Mouse (Mus musculus) kidney, adult 8-10 months (tissue): ENCODE data around the gene Plxdc2.

Experiments used
- DNase-seq, 2 experiments: peaks; one replicate each; pipeline ENCODE4 v3.0.0; 2022

The Plxdc2 gene

DNA sequence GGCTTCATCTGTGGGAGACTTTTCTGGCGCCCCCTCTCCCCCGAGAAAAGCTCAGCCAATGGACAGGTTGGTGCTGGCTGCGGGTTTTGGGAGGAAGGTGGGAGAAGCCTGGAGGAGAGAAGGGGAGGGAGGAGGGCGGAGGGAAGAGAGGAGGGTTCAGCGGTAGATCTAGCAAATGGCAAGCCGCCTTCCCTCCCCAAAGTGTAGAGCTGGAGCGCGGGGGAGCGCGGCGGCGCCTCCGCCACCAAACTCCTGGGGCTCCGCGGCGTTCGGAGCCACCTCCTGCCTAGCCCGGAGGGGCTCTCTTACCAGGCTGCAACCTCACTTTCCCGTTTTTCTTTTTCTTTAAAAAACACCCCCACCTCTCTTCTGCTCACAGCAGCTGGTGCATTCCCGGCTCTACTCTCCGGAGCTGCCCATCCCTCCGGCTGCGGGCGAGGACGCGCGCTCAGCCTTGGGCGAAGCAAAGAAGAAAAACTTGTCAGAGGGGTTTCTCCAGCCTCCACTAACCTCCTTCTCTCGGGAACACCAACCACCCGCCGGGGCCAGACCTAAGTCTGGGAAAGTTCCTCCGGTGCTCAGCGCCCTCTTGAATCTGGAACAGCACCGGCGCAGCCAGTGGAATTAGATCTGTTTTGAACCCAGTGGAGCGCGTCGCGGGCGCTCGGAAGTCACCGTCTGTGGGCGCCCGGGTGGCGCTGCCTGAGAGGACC lies at the start of gene Plxdc2:
Plxdc2 (plus strand) TSS at position 199 of the 713 bp plus-strand sequence.
- DNase-seq, result peak; percentile 74 to 79

DNA sequence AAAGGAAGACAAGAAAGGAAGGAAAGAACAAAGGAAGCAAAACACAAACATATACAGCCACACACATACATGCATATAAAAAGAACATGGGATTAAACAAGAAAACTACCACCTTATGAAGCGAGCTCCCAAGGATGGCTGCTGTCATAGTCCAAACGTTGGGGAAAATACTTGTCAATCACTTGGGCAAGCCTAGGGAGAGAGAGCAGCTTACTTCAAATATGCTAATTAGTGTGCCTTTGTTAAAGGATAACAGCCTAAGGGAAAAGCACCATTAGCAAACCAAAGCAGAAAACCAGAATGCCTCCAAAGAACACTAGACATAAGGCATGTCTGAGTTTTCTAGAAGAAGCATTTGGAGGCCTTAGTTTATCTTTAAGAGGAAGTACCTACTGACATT lies 45.7 kb upstream of the Plxdc2 start:
- DNase-seq, result no peak

DNA sequence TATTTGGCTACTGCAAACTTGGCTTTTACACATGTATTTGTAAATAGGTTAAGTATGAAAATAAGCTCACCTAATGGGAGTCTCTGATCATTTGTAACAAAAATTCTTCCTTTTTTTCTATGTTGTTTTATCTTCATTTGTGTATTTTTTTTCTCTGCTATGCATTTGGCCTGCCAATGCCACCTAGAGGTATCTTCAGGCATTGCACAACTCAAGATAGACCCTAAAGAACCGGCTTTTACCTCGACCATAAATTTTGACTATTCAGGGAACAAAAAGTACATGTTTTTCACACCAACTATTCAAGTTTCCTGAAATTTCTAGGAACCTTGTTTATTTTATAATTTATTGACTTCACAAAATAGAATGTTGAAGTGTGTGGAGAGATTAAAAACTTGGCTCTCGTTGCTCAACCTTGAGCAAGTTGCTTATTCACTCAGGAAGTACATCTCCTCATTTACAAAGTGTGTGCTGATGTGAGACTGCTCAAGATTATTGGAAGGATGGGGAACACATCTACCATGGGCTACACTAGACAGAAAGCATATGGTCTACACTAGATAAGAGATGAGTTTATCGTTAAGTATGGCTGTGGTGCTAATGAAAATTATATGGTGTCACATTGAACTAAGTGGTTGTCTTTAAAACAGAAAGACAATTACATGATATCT lies 43.6 kb upstream of the Plxdc2 start:
- peak in 1 of 2 experiments; percentile 10 for DNase-seq

DNA sequence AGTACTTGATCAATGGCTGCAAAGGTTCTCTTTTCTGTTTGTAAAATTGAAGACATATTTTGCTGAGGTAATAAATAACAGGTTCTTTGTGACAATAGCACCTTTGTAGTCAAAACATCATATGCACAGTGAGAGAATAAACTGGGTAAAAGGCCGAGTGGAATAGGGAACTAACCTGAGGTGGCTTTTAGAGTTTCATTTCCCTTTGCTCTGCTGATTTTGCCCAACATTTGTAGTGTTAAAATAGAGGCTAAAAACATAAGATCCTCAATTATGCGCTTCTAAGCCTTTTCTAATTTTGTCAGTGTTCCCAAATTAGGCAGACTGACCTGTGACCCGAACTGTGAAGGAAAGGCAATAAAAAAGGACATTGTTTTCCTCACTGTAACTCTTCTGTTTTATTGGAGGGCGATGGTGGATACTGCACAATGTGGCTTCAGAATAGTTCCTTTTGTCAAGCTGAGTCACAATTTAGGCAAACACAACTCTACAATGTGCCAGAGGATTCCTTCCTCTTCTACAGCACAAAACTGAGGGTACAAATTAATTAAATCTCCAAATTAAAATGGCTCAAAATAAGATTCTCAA lies 20.8 kb upstream of the Plxdc2 start:
- no peak for DNase-seq

DNA sequence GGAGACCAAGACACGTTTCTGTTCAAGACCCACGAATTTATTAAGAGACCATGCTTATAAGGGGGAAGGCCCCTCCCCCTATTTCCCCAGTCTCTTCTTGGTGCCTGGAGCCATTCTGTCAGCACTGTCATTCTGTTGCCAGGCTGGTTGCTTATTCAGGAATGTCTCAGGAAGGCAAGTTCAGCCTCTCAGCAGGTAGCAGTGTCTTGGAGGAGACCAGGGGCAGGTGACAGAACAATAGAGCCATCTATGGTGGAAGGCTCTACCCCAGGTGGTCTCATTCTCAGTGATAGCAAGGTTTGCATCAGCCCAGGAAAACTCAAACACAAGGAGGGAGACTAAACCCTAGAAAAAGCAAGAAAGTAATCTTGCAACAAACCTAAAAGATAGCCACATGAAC lies 11.5 kb upstream of the Plxdc2 start:
- no peak for DNase-seq

DNA sequence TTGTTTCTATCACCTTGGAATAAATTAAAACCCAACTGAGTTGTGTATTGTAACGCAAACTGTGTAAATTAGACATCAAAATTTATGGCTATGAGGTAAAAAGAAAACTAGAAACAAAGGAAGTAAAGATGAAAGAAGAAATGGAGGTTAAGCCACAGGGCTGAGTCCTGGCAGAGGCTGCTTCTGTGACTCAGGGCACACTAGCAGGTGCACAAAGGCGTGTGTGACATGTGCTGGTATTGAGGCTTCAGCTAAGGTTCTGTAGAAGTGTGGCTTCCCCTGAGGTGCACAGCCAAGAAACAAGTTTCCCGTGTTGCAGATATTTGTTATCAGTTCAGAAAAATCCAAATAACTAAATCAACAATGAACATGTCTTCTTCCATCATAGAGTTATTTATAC lies 5.0 kb upstream of the Plxdc2 start:
- no peak for DNase-seq

DNA sequence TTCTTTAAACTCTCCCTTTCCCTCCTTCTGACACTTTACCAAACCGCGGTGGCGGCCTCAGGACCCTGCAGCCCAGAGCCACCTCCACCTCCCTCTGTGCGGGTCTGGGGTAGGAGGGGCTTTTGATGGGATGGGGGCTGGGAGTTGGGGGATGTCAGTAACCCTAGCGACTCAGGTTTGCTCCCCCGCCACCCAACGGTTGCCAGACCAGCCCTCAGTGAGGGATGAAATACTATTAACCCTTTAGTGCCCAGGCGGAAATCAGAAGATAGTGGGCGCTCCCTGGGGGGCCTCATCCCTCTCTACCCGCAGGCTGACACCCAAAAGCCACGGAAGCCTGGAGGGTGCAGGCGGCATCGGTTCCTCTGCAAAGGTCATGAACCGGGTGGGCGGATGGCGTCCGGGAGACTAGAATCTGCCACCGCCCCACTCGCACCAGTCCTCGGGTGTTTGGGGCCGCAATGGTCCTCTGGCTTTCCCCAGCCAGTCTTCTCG lies 446 bp upstream of the Plxdc2 start:
- no peak for DNase-seq

DNA sequence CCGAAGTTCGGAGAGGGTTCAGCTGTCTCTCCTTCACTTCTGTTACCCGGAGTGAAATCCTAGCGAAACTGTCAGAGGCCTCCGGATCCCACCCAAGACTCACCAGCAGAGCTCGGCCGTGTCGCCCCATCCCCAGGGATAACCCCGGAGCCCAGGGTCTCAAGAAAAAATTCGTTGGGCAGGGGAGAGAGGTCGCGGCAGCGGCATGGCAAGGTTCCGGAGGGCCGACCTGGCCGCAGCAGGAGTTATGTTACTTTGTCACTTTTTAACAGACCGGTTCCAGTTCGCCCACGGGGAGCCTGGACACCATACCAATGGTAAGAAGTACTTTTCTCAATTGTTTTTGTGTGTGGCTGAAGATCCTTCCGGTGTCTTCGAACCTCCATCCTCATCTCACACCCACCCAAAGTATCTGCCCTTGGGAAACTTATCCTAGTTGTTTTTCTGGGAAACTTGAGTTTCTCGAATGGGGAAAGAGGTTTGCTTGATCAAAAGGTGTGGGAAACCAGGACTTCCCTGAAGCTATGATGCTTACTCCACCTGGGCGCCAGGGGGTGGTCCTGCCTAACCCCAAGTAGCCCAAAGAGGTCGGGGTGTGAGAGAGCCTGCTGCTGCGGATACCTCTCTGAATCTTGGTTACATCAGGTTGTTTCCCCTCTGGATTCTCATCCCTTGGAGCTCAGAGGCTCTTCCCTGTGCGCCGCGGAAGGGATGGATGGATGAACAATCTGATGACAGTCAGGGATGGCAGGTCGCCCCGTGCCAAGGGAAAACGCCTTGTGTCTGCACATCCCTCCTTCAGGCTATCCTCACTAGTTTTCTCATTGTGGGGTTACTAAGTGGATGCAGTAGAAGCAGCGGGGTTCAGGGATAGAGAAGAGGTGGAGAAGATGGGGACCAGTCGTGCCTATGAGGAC lies 1.1 kb downstream of the Plxdc2 start:
- DNase-seq, result peak; percentile 41 to 59

DNA sequence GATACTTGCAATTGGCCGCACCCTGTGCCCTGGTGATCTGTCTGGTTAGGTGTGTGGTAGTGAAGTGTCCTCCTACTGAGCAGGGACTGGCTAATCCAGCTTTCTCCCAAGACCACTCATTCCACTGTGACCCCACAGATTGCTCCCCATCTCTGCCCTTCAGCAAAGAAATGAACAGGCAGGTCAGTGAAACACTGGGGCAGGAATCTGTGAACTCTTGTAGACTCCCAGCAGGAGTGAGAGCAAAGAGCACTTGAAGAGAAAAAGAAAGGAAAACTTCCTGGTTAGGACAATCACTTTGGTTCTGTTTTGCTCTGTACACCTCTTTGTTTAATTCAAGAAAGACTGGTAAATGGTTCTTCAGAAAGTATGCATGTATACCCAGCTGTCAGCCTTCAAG lies 1.8 kb downstream of the Plxdc2 start:
- DNase-seq, result peak; percentile 25 to 39

DNA sequence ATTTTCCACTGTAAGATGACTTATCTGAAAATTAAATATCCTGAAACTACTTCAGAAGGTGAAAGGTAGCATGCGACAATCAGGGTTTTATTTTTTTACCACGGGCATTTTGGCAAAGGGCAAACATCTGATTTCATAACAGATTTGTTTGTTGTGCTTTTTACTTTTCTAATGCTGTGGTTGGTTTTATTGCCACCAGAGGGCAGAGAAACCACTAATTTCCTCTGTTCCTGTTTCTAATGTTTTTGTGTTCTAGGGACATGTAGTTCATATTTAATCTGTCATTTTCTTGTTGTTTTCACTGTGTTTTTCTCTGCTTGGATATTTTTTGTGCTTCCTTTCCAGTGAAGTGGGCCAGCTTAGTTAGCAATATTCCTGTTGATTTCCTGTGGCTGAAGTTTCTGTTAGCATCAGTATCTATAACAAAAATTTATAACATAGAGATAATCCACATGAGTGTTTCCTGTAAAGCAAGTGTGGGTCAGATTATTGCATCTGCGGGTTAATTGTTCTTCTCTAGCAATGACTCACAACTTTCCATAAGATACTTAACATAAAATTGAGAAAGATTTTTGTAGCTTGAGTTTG lies 3.3 kb downstream of the Plxdc2 start:
- peak; percentile 47 to 54 for DNase-seq

DNA sequence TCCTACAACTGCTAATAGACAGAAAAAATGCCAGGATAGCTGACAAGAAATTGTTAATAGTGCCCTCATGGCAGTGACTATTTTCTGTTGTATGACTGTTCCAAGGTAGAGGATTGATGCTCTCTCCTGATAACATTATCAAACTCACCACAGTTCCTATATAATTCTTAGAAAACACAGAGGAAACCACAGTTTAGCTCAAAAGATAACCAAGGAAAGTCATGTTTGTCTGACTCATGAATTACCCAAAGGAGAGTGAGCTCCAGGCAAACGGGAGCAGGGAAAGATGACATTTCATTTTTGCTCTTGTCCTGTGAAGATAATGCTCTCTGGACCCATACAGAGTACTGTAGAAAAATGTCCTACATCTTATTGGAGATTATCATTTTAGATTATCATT lies 8.6 kb downstream of the Plxdc2 start:
- no peak for DNase-seq

DNA sequence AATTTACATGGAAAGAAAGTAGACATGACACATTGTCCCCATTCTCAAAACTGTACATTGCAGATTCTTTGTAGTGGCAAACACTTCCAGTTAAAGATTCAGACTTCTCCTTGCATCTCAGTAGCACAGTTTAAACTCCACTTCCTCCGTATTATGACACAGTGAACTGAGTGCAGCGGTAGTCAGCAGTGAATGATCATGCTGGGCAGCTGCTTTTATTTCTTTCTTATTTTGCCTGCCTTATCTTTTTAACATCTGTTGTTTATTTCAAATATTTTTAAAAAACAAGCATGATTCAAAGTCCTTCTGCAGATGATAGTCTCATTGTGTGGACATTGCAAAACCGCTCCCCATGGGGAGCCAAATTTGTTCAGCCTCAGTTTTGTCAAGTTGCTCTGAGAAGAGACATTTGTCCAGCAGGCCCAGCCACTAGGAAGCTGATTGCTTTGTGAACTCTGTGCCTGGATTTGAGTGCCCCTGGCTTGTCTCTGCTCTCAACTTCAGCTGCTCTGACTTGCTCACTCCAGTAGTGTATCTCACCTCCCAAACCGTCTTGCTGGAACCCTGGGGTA lies 9.8 kb downstream of the Plxdc2 start:
- no peak for DNase-seq

DNA sequence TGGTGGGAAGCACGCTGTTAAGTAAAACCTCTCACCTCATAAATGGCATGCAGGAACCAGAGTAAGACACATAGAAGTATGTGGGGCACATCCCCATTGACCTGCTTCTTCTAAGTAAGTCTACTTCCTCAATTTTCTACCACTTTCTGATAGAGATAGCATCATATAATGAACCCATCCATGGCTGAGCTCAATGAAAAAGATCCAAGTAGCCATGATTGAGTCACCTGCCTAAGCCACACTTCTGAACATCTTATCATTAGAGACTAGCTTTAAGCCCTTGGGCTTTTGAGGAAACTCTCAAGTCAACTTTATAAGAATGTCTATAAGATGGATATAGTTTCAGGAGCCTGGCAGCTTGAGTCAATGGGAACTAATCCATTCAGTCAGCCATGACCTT lies 14.3 kb downstream of the Plxdc2 start:
- no peak for DNase-seq

DNA sequence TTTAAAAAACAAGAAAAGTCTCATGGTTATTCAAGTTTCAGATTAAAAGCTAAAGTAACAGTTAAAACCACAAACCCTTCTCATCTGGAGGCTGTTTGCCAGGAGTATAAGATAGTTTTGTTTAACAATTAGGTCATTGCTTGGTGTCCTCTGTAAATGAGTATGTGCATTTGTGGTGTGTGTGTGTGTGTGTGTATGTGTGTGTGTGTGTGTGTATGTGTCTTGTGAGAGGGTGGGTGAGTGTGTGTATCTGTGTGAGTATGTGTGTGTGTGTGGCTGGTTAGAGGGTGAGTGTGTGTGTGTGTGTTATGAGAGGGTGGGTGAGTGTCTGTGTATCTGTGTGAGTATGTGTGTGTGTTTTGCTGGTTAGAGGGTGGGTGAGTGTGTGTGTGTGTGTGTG lies 18.2 kb downstream of the Plxdc2 start:
- DNase-seq, result no peak

DNA sequence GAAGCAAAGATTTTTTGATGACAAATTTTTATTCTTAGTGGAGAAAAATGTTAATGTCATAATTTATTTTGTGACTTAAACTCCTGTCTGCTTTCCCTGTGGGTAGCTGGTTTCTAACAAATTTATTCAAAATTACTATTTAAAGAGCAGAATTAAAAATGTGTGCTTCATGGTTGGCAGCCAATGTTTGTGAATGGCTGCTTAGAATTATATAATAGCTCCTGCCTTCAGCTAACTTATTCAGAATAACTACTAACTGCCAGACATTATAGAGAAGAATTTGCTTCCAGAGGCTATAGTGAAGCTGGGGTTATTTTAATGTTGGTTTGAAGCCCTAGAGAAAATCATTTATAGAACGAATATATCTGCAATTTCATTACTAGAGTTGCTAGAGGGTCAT lies 30.1 kb downstream of the Plxdc2 start:
- no peak for DNase-seq

DNA sequence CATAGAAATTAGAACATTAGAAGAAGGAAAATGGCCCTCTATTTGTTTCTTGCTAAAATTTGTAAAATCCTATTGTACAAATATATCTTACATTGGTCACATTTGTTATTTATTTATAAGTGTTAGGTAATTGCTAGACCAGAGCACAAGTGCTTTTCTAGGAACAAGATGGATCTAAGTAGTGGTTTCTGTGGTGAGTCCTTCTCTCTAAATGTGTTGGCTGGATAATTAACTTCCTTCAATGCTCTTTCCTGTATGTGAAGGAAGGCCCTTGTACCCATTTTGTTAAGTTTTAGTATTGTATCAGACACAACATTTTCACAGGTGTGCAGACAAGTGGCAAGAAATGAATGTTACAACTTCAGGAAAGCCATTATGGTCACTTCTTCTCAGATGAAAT lies 30.6 kb downstream of the Plxdc2 start:
- no peak for DNase-seq

DNA sequence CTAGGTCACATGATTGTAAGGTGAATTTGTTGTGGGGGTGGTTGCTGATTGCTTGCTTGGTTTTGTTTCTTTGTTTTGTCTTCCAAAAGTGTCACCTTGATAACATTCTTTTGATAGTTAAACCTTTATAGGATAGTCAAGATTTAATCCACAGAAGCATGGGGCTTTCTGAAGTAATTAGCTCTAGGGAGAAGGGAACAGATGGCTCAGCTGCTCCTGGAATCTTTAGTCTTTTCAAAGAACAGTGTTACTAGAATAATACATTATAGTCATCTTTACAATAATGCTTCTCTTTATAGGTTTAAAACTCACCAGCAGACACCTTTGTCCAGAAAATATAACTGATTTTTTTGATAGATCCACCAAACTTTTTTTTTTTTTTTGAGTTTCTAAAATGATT lies 31.7 kb downstream of the Plxdc2 start:
- DNase-seq, result no peak

DNA sequence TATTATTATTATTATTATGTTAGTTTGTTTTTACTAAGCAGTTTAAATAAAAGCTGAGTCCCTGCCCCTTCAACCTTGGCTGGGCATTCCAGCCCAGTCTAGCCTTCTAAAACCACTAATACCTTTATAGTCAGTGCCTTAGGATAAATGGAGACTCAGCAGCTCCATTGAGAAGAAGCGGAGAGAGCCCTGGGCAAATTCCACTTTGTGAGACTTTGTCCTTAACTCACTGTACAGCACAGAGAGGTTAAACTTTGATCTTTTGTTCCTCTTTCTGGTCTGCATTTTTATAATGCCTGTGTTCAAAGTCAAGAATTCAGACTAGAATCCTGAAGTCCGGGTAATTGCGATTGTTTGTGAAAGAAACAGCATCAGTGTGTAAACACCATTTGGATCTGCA lies 41.4 kb downstream of the Plxdc2 start:
- DNase-seq, result peak; percentile 72 to 84

DNA sequence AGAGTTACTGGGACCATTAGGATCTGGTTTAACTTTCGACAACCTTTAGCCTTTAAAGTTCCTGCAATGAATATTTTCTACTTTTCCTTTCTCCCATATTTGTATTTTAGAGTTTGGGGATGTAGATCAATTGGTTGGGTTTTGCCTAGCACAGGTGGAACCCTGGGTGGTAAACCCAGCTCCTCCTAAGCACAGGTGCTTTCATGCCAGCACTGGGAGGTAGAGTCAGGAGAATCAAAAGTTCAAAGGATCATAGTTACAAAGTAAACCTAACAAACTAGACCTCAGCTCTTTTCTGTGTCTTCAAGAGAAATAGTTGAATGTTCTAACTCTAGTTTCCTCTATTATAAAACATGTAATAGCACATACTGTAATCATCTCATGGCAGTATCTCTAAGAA lies 41.9 kb downstream of the Plxdc2 start:
- peak; percentile 54 to 56 for DNase-seq

DNA sequence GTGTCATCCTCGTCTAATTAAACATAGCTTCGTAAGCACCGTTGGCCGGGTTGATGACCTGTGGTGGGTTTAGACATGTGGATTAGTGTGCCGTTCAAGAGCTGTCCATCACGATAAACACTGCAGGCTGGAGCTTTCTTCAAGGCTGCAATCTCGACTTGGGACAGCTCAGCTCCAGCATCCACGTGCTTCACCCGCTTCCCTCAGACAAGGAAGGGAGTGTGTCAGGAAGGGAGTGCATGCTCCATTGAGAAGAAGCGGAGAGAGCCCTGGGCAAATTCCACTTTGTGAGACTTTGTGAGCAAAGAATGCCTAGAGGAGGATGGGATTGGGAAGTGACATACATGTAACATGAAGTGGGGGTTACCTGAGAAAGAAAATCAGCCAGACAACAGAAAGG lies 42.8 kb downstream of the Plxdc2 start:
- DNase-seq, result peak; percentile 43 to 50

DNA sequence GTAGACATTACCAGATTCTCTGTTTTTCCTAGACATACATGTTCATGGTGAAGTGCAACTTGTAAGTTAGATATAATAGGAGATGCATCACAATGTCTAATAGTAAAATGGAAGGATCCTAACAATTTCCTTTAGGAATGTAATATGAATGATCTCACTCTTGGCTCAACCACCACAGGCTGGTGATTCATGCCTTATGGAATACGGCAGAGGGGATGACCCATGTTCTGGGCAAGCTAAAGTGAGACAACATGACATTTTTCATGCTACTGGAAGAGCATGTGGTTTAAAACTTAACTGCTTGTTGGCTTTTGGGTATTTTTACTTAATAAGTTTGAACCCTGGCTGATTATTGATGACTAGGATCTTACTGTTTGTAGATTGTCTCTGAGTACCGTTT lies 50.4 kb downstream of the Plxdc2 start:
- DNase-seq, result no peak

DNA sequence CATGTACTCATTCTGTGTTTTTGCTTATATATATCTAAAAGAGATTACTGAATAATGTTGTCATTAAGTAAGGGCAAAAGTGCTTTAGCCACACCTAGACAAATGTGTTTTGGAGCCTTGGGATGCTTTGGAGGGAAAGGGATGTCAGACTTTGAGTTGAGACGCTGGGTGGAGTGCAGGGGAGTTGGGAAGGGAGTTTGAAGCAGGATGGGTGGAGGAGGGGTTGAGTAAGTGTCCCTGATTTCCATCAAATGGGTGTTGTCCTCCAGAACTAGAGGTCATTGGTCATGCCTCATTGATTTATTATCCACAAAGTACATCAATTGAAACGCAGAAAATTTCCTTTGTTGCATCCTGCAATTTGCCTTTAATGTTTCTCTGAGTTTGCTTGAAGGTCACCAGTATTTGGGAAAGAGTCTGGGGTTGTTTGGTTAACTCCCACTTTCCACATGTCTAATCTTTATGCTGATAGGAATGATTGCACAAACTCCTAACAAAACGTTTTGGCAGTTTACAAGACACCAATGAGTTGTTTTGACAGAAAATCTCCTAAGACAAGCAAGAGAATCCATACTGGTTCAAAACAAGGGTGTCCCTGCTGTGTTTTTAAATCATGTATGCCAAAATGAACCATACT lies 58.4 kb downstream of the Plxdc2 start:
- no peak for DNase-seq
